Mouse (Mus musculus): ENCODE data around the gene Prr9.

DNA sequence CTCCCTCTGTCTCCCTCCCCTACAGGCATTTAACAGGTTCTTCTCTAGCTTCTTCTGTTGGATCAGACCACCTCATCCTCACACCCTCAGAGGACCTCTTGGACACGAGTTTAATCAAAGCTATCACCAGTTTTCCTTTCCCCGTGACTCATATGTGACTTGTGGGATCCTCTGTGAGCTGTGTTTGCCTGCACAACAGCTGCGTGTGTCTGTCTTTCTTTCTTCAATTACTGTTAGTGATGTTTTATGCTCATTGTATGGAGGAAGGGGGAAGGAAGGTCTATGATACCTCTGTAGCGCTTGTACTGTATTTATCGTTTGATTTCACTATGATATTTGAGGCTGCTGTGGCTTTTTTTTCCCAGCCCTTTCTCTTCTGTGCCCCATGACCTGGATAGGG is 24.2 kb upstream of the Prr9 start:
- TF ChIP-seq ZC3H11A (IDR thresholded peaks at IDR 0.05; ENCODE audit: borderline replicate concordance, low read depth, low read length) = no peak
- no peak for TF ChIP-seq HCFC1 (IDR thresholded peaks at IDR 0.05; ENCODE audit: borderline replicate concordance, insufficient read depth, low read length)
- TF ChIP-seq CHD2 (IDR thresholded peaks at IDR 0.05; ENCODE audit: low read depth, low read length) = no peak
- no peak for TF ChIP-seq ZNF384 (IDR thresholded peaks at IDR 0.05; ENCODE audit: low read depth, low read length)
- no peak for TF ChIP-seq MAFK (IDR thresholded peaks at IDR 0.05; ENCODE audit: insufficient read depth, low read depth, low read length)

All from ES-E14 (cell line).